Mouse (Mus musculus) limb, embryonic 14.5 days (tissue): ENCODE data around the gene Pomc. TPM values are rescaled to one million over a fixed set of nuclear protein-coding genes. Genes with fewer than 3 reads are reported as not detected.
A peak's percentile ranks its signal among the peaks of the same experiment; 100 is the strongest.
"Not testable (repeated sequence)": the region's sequence is repeated elsewhere in the genome, so short reads cannot be mapped to it uniquely, and the experiment has no call there.

ENCODE experiments used
- ATAC-seq: fragments of 200-750 bp; cut with Nextera tagmentation; 2 replicates; pipeline ENCODE4 v1.8.0; 2017; ENCODE audit warnings: low read depth, moderate number of reproducible peaks, moderate TSS enrichment; ENCODE audit not compliant: low FRiP score
- DNase-seq: peaks from one replicate; pipeline ENCODE4 v3.0.0-alpha.2; 2015; ENCODE audit warnings: low spot score
- H3K27ac ChIP-seq: fragments of 300-500 bp; sonication (generic); replicated peaks from 2 replicates; pipeline ENCODE4 v1.5.1; 2014; ENCODE audit warnings: low read depth, mild to moderate bottlenecking, low read length, moderate library complexity, mixed read lengths
- H3K27me3 ChIP-seq: fragments of 300-500 bp; sonication (generic); 2 replicates; pipeline ENCODE4 v1.6.1; 2014; ENCODE audit warnings: low read length, mixed read lengths; ENCODE audit not compliant: control insufficient read depth, insufficient read depth
- H3K36me3 ChIP-seq: fragments of 300-500 bp; sonication (generic); 2 replicates; pipeline ENCODE4 v1.6.1; 2014; ENCODE audit warnings: mild to moderate bottlenecking, low read length, moderate library complexity, mixed read lengths; ENCODE audit not compliant: control insufficient read depth, insufficient read depth
- H3K4me1 ChIP-seq: fragments of 300-500 bp; sonication (generic); 2 replicates; pipeline ENCODE4 v1.6.1; 2014; ENCODE audit warnings: antibody characterized with exemption, low read length, mixed read lengths; ENCODE audit not compliant: control insufficient read depth, insufficient read depth
- H3K4me2 ChIP-seq: fragments of 300-500 bp; sonication (generic); replicated peaks from 2 replicates; pipeline ENCODE4 v1.6.1; 2014; ENCODE audit warnings: low read depth, mild to moderate bottlenecking, low read length, moderate library complexity; ENCODE audit not compliant: severe bottlenecking
- H3K4me3 ChIP-seq: fragments of 300-500 bp; sonication (generic); replicated peaks from 2 replicates; pipeline ENCODE4 v1.5.1; 2014; ENCODE audit warnings: low read length
- H3K9ac ChIP-seq: fragments of 300-500 bp; sonication (generic); 2 replicates; pipeline ENCODE4 v1.6.1; 2014; ENCODE audit warnings: mild to moderate bottlenecking, low read depth, low read length, moderate library complexity; ENCODE audit not compliant: severe bottlenecking
- H3K9me3 ChIP-seq: fragments of 300-500 bp; sonication (generic); 2 replicates; pipeline ENCODE4 v1.6.1; 2016; ENCODE audit warnings: low read length; ENCODE audit not compliant: control insufficient read depth
- POLR2A ChIP-seq: fragments of 200-500 bp; IDR thresholded peaks from 2 replicates; pipeline ENCODE4 v1.8.0; 2012; ENCODE audit warnings: inconsistent platforms, mild to moderate bottlenecking, moderate library complexity, borderline replicate concordance; ENCODE audit not compliant: insufficient read depth, insufficient read length; ENCODE audit errors: extremely low read depth
- WGBS: fragments of 180-500 bp; shearing (Covaris S2); extraction: QIAGEN DNeasy Blood & Tissue Kit; methylation state at CpG from one replicate; pipeline ENCODE4 v1.1.7; 2014; 5-methylcytosine and 5-hydroxymethylcytosine counted together
- polyA plus RNA-seq, 2 experiments: library from polyadenylated mRNA; depleted of rRNA in 1 of 2; stranded (reverse) in 1 of 2; unstranded in 1 of 2; fragments of >200 nt; fragmentation: Nextera tagmentation in 1 of 2; extraction: Ambion mirVana in 1 of 2; gene quantifications; 2 replicates each; pipeline versions ENCODE4 v1.2.1 to v1.2.3; 2012 to 2014

The Pomc gene
- polyA plus RNA-seq, 2 experiments, result 2.5 to 2.6 TPM

DNA sequence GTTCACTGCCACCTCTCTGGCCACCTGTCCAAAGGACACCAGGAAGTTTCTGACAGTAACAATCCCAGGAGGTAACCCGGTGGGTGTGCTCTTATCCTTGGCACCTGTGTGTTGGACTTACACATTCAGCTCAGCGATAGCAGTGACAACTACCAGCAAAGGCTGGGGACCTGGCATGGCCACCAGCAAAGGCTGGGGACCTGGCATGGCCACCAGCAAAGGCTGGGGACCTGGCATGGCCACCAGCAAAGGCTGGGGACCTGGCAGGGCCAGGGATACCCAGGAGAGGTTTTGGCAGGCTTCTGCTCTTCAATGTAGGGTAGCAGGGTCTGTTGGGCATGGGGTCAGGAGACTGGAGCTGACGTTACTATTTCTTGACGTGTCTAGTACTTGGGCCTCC is 12.4 kb downstream of the Pomc start:
- no peak overlapping the region for H3K9ac ChIP-seq
- no peak for TF ChIP-seq POLR2A
- H3K27me3 ChIP-seq, result no peaks in the 10 kb centered on the region
- ATAC-seq (no peak), DNase-seq (no peak)
- 91% methylated on average over 4 of the region's 4 CpGs for WGBS
- H3K4me2 ChIP-seq, result no peak overlapping the region
- H3K36me3 ChIP-seq, result peaks cover 22% of the 10 kb centered on the region
- H3K9me3 ChIP-seq, result no peaks in the 10 kb centered on the region
- H3K4me1 ChIP-seq, result no peaks in the 10 kb centered on the region
- H3K27ac ChIP-seq, result no peak overlapping the region
- H3K4me3 ChIP-seq, result no peak overlapping the region

DNA sequence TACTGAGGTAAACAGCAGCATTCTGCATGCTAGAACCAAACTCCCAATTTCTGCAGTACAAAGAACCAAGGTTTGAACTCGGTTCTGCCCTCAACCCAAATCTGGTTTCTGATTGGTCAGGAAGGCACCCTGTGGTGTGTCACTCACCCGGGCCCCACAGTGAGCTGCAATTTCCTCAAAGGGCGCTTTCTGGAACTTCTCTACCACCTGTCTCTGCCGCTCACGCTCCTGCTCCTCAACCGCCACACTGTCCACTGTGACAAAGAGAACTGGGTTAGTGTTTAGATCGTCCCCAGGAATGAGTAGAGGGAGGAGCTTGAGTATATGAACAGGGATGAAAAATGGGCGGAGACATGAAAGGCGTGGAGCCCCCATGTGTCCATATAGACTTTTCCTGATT is 13.6 kb downstream of the Pomc start:
- Histone ChIP-seq H3K4me3 (no peak overlapping the region), H3K27me3 (no peaks in the 10 kb centered on the region), H3K9me3 (no peaks in the 10 kb centered on the region), H3K36me3 (peaks cover 22% of the 10 kb centered on the region), H3K27ac (no peak overlapping the region), H3K9ac (no peak overlapping the region), H3K4me1 (no peaks in the 10 kb centered on the region), H3K4me2 (no peak overlapping the region)
- ATAC-seq, result no peak; the same call in 1 of the 2 replicates
- TF ChIP-seq POLR2A, result no peak
- no peak for DNase-seq
- WGBS, result 68% methylated on average over 9 of the region's 9 CpGs

DNA sequence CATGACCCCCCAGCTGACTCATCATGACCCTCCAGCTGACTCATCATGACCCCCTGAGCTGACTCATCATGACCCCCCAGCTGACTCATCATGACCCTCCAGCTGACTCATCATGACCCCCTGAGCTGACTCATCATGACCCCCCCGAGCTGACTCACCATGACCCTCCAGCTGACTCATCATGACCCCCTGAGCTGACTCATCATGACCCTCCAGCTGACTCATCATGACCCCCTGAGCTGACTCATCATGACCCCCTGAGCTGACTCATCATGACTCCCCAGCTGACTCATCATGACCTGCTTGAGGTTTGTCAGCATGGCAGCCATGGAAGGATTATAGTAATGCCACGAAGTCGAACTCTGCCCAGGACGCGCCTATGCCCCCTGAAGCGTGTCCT is 18.4 kb downstream of the Pomc start:
- H3K36me3 ChIP-seq, result peaks cover 15% of the 10 kb centered on the region
- DNase-seq, H3K27ac ChIP-seq, ATAC-seq, H3K4me3 ChIP-seq, H3K9ac ChIP-seq, H3K4me1 ChIP-seq, H3K4me2 ChIP-seq, H3K27me3 ChIP-seq, H3K9me3 ChIP-seq: not testable (repeated sequence)
- WGBS, result 95% methylated on average over 6 of the region's 6 CpGs

DNA sequence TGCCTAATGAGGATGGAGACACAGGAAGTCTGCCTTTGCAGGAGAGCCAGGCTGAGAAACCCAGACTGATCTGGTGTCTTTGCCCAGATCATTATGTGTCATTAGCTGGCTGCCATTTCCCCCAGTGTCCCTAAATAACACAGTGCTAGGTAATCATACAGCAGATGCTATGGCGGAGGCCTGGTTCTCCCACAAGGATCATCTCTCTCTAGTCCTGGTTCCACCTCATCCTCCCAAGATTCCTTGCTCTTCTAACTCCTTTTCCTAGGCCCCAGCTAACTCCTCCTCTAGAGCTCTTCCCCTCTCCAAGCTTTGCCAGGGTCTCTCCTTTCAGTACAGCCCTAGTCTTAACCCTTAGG is 26.2 kb downstream of the Pomc start:
- no peak for ATAC-seq
- WGBS, result 63% methylated on average over 1 of the region's 1 CpGs
- H3K4me3 ChIP-seq, result peak overlapping the region; percentile 47

DNA sequence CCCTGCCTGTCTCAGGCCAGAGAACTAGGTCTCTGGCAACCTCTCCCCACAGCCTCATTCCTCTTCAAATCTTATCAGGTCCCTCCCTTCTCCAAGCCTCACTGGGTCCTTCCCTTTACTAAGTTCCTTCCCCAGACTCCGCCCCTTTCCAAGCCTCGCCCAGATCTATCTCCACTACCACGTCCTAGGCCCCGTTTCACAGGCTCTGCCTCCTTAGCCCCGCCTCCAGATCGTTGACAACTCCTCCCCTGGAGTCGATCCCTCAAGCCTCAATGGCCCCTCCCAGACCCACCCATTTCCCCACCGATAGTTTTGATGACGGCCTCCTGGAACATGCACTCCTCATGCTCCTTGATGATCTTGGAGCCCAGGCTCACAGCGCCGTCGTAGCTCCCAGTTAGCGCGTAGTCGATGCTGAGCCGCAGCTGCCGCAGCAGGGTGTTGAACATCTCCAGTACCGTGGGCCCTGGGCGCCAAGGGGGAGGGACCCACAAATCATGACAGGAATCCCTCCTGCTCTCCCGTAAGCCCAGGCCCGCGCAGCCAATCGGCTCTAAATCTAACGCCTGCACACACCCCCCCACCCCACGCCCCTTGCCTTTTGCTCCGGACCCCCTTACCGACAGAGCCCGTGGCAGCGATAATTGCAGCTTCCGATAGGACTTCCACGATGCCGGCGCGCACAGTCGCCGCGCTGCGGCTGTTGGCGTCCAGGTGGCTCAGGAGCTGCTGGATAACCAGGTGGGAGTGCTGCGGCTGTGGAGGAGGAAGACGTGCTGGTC is 26.8 kb downstream of the Pomc start:
- DNase-seq, result peak; percentile 96
- Histone ChIP-seq H3K9me3 (no peaks in the 10 kb centered on the region), H3K4me1 (peaks cover 11% of the 10 kb centered on the region; the same call in 1 of the 2 replicates), H3K4me2 (peak overlapping the region; percentile 88), H3K27ac (0 out of 2 replicates have a peak overlapping the region, but pooled peaks have one; percentile 0), H3K36me3 (no peaks in the 10 kb centered on the region), H3K27me3 (no peaks in the 10 kb centered on the region), H3K9ac (peak overlapping the region; percentile 52), H3K4me3 (peak overlapping the region; percentile 47)
- TF ChIP-seq POLR2A, result no peak
- ATAC-seq, result peak; percentile 97
- WGBS, result under 1% methylated on average over 41 of the region's 41 CpGs

More for the DNA sequence above, 26.2 kb downstream of the Pomc start:
- Histone ChIP-seq H3K27ac (no peak overlapping the region), H3K27me3 (no peaks in the 10 kb centered on the region), H3K4me1 (peaks cover 11% of the 10 kb centered on the region; the same call in 1 of the 2 replicates), H3K36me3 (no peaks in the 10 kb centered on the region), H3K9me3 (no peaks in the 10 kb centered on the region), H3K4me2 (peak overlapping the region; percentile 88), H3K9ac (0 out of 2 replicates have a peak overlapping the region, but pooled peaks have one; percentile 13)
- DNase-seq, result no peak
- no peak for TF ChIP-seq POLR2A
